Mouse (Mus musculus) left cerebral cortex, adult 8-10 months (tissue): ENCODE data around the gene Tubb2b. TPM values are rescaled to one million over a fixed set of nuclear protein-coding genes. Genes with fewer than 3 reads are reported as not detected.
"Not testable (repeated sequence)": the region's sequence is repeated elsewhere in the genome, so short reads cannot be mapped to it uniquely, and the experiment has no call there.

Experiments
- DNase-seq, 2 experiments: peaks; one replicate each; pipeline ENCODE4 v3.0.0; 2022; ENCODE audit warnings: low spot score in 2 of 2
- total RNA-seq, 4 experiments: library from RNA; stranded (reverse); gene quantifications; 2 replicates each; pipeline ENCODE4 v1.2.4; 2022

Tubb2b gene
- total RNA-seq, 4 experiments from 2014 or later = 158 to 170 (median 167) TPM

DNA sequence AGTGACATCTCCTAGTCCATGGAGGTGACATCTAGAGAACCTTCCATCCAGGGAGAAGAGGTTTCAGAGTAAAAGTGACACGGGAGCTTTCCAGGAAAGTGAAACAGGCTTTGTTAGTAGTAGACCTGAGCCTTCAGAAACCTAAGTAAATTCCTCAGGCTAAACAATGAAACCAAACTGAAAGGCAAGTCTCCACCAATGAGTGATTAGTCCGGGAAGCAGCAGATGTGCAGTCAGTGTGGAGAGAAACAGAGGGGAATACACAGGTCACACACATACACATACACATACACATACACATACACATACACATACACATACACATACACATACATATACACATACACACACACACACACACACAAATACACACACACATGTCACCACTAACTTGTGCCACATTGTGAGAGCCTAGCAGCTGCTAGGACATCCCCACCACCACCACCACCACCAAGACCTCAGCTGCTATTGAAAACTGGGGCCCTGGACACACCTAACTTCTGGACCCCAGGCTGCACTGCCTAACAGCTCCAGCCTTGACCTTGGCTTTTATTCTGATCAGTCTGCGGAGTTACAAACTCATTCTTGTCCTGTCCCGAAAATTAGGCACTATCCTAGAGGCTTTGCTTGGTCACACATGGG lies 21.1 kb downstream of the Tubb2b start:
- no peak for DNase-seq

DNA sequence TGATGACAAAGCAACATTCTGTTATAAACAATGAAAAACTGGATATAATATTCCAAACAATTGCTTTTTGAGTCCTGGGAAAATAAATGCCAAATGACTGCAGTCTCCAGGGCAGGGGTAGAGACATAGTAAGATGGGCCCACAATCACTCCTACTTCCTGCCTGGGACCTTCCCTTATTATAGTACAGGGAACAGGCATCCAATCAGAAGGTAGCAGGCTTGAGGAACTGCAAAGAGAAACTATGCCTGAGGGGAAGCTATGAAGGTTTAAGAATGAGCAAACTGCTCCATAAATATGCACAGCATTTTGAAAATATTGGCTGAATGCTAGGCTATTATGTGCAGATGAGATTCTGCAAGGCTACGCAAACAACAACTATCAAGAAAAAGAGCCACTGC lies 23.3 kb downstream of the Tubb2b start:
- no peak for DNase-seq

DNA sequence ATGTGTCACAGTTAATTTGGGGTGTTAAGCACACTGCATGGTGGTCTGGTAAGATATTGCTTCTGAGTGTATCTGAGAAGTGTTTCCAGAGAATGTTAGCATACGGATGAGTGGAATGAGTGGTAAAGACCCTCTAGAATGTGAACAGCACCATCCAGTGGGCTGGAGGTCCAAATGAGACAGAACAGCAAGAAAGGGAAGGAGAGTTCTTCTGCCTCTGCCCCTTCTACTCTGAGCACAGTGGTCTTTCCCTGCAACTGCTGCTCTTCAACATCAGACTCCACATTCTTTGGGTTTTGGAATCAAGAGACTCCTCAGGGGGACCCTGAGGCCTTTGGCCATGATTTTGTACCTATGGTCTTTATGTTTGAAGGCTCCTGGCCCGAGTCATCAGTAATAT lies 24.0 kb downstream of the Tubb2b start:
- DNase-seq = no peak

DNA sequence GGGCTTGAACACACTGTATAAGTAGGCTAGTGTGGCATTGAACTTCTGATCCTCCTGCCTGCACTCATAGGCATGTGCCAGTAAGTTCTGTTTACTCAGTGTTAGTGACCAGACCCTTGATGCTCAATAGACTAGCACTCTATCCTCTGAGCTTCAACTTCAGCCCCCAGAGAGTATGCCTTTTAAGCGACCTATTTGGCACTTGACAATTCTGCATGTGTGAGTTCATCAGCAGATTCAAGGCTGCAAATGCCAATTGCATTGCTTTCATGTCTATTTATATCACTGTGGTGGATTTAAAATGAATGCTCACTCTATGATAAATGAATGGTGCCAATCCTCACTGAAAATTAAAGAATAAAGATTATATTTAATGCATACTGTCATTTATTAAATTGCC lies 24.9 kb downstream of the Tubb2b start:
- DNase-seq = no peak

DNA sequence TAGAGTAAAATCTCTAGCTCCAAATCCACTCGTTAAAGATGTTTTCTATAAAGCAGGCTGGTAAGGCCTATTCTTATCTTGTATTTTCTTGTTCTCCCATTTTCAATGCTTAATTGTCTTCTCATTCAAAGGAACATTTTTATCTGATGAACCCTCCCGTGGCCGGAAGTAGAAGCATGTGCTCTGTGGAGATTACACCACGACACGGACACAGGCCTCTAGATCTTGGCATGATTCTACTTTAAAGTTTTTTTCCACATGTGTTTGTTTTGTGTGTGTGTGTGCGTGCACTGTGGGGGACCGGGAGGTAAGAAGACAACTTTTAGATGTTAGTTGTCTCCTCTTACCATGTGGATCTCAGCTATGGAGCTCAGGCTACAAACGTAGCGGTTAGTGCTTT lies 28.4 kb downstream of the Tubb2b start:
- DNase-seq = no peak

DNA sequence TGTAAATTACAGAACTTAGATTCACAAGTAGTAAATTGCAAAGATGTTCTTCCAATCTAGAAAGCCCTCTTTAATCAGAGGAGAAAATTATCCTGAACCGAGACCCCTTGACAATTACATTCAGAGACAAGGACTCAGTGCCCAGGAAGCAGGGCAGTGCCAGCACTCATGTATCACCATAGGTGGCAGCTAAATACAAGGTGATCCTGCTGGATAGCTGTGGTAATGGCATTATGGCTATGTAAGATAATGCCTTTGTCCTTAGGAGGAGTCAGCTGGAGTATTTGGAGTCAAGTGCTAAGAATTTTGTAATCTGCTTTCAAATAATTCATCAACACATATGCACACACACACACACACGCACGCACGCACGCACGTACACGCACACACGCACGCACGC lies 29.0 kb downstream of the Tubb2b start:
- no peak for DNase-seq

DNA sequence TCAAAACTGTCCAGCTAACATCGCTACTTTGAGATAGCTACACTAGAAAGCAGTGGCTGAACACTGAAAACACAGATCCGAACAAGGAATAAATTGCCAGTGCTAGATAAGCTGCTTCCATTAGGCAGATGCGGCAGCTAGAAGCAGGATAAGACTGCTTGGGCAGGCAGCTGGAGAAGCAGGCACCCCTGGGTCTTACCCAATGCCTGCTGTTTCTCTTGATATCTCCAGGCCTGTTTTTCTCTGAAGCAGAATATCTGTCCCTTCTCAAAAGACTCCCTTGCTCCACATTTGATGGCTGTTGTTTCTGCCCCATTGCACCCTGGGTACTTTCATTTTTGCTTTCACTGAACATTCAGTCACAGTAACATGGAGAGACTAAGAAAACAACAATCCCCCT lies 29.5 kb downstream of the Tubb2b start:
- no peak for DNase-seq

DNA sequence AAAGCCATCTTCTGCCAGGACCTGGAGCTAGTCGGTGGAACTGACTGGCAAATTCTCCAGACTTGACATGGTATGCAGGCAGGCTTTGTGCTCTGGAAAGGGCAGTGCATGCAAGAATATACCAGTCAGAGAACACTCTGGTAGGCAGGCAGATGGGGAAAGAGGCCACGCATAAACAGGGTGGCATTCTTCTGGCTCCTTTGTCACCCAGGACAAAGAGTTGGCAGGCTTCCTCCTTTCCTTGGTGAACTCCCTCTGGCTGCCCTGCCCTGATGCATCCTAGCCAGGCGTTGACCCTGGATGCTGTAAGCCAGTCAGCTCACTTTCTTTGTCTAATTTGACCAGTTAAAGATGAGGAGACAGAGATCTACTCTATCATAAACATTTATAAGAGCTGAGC lies 33.2 kb downstream of the Tubb2b start:
- DNase-seq = no peak

DNA sequence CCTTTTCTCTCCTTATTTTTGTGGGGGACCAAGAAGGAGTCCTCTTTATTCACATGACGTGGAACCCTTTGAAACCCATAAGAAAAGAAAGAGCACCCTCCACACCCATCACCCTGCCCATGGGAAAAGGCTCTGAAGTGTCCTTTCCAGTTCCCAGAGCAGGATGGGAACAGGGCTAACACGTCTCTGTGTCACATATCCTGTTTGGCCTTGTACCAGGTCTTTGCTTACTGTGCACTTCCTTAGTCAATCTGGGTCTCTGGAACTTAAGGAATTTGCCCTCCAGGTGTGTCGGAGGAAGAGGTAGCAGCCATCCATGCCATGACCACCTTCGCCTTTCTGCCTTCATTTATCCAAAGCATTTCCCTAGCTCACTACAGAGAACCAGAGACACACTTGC lies 33.8 kb downstream of the Tubb2b start:
- peak in 1 of 2 experiments; percentile 29 for DNase-seq

DNA sequence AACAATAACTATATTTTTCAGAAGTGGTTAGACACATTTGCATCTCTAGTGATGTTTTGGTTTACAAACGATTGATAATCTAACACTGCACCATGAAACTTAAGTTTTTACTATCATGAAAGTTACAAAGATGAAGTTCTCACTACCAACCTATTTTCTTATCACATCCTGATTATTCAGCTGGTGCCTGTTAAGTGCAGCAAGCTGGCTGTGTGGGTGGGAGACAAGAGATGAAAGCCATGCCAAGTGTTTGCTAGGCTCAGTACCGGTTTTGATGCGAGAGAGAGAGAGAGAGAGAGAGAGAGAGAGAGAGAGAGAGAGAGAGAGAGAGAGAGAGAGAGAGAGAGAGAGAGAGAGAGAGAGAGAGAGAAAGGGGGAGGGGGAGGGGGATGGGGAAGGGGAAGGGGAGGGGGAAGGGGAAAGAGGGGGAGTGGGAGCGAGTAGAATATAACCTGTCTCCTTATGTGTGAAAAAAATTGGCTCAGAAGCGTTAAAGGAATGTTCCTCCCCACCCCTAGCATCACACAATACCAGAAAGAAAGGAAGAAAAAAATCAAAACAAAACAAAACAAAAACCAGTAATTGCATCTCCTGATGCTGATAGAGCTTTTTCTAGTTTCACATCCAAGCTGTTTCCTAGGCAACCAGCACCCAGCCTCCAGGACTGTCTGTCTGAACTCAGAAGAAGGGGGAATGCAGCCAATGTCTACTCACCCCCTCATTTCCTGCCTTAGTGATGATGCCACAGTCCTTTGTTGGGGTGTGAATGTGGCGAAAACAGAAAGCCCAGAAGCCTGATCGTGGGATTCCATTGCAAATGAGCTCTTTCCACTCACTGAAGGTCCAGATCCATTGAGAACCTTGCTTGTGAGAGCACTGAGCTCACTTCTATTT lies 34.5 kb downstream of the Tubb2b start:
- peak in 1 of 2 experiments; percentile 93 for DNase-seq

DNA sequence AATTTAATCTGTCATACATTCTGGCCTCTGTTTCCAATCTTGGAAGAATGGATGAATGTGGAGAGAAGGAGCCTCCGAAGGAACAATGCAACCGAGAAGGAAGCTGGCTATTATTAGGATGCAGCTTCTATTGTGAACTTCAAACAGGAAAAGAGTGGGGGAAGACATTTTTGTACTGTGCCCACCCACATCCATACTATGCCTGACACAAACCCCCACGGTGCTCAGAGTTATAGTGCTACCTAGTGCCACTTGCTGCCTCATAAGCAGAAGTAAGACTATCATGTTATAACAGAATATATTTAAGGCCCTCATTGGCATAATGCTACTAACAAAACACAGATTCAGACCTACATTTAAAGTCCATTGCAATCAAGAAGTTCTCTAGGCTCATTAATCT lies 40.9 kb downstream of the Tubb2b start:
- no peak for DNase-seq

DNA sequence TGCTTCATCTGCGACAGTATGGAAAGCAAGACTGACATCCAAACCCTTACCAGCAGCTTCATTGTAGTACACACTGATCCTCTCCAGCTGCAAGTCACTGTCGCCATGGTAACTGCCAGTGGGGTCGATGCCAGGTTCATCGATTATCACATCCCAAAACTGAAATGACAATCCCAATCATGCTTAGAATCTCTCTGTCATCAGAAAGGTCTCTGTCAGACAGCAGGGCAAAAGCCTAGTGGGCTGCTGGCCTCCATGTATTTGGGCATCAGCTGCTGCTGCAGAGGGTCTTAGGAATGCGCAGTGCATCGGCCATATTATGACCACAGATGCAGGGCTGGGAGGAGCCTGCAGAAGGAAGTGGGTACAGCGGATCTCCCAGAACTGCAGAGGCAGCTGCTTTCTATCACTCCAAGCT lies 41.4 kb downstream of the Tubb2b start:
- DNase-seq = no peak

DNA sequence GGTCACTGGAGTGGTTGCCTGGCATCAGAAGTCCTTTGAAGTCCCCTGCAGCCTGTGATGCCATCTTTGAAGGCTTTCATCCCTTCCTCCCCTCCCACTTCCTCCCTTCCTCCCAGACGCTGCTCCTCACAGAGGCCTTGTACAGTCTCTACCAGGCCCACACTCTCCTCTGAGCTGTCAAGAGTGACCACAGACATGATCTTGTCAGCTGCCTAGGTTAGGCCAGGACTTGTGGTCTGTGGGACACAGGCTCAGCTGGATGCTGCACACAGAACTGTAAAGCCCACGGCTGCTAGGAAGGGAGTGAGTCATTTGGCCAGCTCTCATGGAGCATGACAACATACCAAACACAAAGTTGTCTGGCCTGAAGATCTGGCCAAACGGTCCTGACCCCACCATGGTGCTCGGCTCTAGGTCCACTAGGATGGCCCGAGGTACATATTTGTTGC lies 42.0 kb downstream of the Tubb2b start:
- not testable (repeated sequence) for DNase-seq

DNA sequence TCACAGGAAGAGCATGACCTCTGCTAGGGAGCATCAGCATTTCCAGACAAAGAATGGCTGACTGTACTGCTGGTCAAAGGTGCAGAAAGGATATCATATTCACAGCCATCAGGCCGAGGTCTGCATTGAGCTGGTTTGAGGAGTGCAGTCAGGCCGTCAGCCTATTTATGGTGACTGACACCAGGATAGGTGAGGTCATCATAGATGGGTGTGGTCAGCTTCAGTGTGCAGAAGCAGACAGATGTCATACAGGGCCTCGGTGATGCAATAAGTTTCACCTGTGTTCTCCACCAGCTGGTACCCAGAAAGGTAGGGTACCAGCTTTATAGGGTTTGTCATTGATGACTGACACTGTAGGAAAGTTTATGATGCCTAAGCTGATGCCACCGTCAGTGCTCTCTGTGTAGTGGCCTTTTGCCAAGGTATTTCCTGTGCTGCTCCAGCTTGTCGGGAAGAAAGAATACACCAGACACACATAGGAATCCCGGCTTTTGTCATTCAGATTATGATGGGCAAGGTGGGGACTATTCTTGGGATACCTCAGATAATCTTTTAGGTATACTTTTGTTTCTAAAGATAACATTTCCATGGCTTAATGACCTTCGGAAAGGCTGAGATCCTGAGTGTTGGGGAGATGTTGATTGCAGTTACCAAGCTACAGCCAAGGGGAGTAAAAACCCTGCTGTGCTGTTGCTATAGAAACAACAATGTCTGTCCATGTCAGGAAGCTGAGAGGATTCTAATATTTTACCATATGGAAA lies 43.0 kb downstream of the Tubb2b start:
- DNase-seq = no peak

DNA sequence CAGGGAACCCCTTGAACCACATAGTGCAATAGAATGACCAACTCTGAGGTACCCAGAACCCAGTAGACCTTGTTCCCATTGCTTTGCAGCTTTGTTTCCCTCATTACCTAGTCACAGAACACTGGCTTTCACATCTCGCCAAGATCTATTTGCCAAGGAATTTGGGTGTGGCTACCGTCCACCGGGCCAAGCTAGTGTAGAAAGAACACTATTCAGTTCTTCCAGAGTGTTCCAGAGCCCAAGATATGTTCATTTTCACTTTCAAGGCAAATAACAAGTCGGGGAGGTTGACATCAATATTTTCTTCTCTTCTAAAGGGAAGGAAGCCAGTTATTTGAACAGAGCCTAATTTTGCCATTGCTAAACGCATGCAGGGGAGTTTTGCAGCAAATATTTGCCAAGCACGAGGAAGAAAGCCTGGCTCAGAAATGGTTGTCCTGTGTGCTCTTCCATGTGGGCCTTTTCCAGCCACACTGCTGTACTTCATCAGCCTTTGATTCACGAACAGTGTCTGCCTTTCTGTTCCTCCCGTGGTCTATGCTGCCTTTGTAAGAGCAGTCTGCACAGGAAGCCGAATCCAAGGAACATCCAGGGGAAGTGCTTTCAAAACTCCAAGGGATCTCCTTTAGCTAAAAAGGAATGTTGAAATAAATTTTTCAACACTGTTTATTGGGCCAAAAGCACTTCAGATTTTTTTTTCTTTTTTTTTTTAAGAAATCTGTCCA lies 46.1 kb downstream of the Tubb2b start:
- DNase-seq = no peak

DNA sequence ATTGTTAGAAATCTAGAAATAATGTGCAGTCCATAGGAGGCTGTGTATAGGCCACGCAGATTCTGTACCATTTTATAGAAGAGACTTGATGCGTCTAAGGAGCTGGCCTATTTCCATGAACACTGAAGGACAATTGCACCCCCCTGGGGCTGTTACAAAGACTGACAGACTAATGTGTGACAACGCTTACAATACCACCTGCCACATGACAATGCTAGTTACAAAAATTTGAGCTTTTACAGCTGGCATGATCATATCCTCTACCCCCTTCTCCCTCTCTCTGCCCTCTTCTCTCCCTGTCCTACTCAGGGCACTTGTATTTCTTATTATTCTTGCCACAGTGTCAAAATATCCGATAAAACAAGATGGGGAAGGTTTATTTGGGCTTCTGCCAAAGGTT lies 48.3 kb downstream of the Tubb2b start:
- no peak for DNase-seq

DNA sequence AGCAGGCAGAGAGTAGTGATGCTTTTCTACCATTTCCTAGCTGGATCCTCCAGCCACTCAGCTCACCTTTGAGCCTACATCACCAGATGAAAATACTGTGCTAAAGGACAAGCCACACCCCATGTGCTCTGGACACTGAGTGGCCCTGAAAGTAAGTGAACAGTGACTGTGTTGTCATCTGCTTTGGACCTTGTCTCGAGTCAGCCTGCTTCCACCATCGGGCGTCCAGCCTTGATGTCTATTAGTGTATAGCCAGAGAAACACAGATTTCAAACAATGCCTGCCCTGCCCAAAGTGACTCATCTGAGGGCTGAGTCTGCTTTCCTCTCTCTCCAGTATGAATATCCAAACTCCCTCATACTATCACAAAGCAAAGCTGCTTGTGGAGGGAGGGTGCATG lies 50.5 kb downstream of the Tubb2b start:
- no peak for DNase-seq

DNA sequence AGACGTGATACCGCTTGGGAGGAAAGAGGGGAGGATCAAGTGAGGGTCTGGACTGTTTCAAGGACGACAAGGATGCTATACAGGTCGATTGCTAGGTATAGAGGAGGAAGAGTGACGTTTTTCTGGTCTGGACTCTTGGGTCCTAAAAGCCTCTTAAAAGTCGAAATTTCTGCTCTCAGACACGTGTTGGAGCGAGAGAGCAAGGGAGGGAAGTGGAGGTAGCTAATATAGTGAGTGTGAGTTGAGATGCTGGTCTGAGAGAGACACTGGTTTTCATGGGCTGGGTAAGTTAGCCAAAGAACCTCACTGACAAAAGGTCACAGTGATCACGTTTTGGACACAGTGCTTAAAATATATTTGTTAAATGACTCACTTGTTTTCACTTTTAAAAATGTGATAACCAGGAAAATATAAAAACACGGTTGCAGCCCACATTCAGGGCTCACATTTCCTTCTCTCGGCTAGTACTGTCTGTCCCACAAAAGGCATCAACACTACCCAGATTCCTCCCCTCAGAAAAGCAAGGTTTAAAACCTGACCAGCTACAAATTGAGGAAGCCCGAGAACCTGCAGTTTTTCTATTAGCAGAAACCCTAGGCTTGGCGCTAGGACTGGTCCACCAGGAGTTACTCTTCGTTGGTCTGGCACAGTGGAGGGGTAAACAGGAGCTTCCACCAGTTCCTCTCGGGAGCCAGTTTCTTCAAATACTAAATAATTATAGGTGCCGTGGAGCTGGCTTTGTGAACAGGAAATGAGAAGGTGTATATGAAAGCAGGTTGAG lies 51.6 kb downstream of the Tubb2b start:
- DNase-seq = no peak

DNA sequence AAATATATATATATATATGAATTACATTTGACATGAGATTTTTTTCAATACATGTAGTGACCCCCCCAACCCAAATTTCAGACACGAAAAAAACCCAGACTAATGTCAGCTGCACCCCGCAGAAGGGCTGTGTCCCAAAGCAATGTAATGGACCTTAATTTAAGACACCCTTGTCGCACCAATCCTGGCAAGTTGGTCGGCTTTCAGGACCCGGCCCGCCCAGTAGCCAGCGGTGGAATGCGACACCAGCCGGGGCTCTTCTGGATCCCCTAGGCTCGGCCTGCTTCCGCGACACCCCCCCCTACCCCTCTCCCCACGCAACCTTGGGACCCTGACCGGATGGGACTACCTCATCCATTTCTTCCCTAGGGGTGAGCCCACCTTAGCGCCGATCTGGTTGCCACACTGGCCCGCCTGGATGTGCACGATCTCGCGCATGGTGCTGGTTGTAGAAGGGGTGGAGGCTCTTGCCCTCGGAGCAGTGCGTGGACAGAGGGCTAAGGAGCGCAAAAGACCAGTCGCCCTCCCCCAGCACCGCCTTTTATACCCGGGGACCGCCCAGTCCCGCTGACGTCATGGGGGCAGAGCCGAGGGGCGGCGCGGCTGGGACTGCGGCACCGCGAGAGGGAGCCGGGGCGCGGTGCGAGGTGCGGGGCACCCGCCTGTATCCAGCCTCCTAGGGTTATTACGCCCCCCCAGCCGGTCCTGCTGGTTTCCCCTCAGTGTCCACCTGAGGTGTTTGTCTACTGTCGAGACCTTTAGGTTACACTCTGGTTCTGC lies 52.6 kb downstream of the Tubb2b start, which contains the start of gene Tubb2a:
Gene Tubb2a (minus strand): TSS at position 516 of the 780 bp plus-strand sequence.
- DNase-seq = peak; percentile 85 to 89
